Mouse (Mus musculus): ENCODE measurements around the gene Cacna1d. TPM values are rescaled to one million over a fixed set of nuclear protein-coding genes. Genes with fewer than 3 reads are reported as not detected.

Cacna1d gene
- polyA plus RNA-seq, 1 experiment from 2014 or later = 10.5 TPM

GRCm38 (mm10) chr14:30166036-30166435, 325.2 kb downstream of the Cacna1d start:
- Histone ChIP-seq H3K27ac (ENCODE audit: low read depth) (no peak overlapping the region), H3K9me3 (ENCODE audit: low read depth, low read length) (no peaks in the 10 kb centered on the region), H3K9ac (no peak overlapping the region), H3K4me1 (ENCODE audit: insufficient read depth) (no peaks in the 10 kb centered on the region), H3K27me3 (ENCODE audit: insufficient read depth, low read length) (no peaks in the 10 kb centered on the region), H3K36me3 (ENCODE audit: insufficient read depth) (0 out of 2 replicates have a peak, but pooled peaks cover 2% of the 10 kb centered on the region), H3K4me3 (ENCODE audit: low read depth, low read length) (no peak overlapping the region), H3K4me2 (no peak overlapping the region)
- no peak for ATAC-seq (ENCODE audit: insufficient read depth)
- WGBS = 94% methylated on average over 11 of the region's 11 CpGs
- TF ChIP-seq CTCF (IDR thresholded peaks at IDR 0.05; ENCODE audit: low read depth) = no peak
- no peak for DNase-seq

DNA sequence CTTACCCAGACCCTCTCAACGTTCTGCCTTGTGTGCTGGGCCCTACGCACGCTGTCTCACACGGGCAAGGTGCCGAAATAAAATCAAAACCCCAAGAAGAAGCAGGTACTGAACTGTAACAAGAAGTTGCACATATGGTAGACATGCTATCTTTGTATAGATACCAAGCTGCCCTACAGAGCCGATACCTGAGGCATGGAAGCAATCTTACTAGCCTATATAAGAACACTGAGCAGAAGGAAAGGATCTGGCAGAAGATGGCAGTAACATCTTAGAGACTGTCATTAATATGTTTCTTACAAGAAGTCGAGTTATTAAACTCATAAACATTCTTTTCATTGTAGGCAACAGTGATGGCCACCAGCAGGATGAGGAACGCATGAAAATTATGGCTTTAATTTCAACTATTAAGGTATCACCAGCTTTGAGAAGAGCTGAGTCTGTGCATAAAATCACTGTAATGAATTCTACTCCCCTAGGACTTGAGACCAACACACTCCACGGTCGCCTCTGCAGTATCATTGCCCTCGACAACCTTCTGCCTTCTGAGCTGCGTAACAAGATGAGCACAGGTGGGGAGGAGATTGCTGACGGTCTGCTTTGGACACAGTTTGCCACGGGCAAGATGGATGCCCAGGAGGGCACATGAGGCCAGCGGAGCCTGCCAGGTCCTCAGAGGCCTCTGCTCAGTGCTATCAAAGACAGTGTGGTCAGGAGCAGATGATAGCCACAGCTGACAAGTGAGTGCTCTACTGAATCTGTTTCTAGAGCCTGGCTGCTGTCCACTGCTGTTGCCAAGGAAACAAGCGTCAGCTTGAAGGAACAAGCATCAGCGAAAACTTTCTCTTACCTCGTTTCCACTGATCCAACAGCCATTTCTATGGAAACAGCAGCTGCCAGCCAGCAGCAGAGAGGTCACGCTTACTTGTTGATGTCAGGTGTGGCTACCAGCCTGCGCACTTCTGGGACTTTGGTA, 327.2 kb downstream of the Cacna1d start:
- Histone ChIP-seq H3K27ac (ENCODE audit: low read depth) (no peak overlapping the region), H3K4me3 (ENCODE audit: low read depth, low read length) (no peak overlapping the region), H3K9ac (no peak overlapping the region), H3K36me3 (ENCODE audit: insufficient read depth) (0 out of 2 replicates have a peak, but pooled peaks cover 2% of the 10 kb centered on the region), H3K27me3 (ENCODE audit: insufficient read depth, low read length) (no peaks in the 10 kb centered on the region), H3K9me3 (ENCODE audit: low read depth, low read length) (no peaks in the 10 kb centered on the region), H3K4me2 (no peak overlapping the region), H3K4me1 (ENCODE audit: insufficient read depth) (no peaks in the 10 kb centered on the region)
- ATAC-seq (ENCODE audit: insufficient read depth) (no peak), DNase-seq (peak; percentile 55)
- 70% methylated on average over 20 of the region's 20 CpGs for WGBS
- TF ChIP-seq CTCF (IDR thresholded peaks at IDR 0.05; ENCODE audit: low read depth) = no peak

- no peak for TF ChIP-seq CTCF (IDR thresholded peaks at IDR 0.05; ENCODE audit: low read depth)
- Histone ChIP-seq H3K9ac (no peak overlapping the region), H3K27ac (ENCODE audit: low read depth) (no peak overlapping the region), H3K4me1 (ENCODE audit: insufficient read depth) (no peaks in the 10 kb centered on the region), H3K4me3 (ENCODE audit: low read depth, low read length) (no peak overlapping the region), H3K4me2 (no peak overlapping the region), H3K27me3 (ENCODE audit: insufficient read depth, low read length) (no peaks in the 10 kb centered on the region), H3K36me3 (ENCODE audit: insufficient read depth) (no peaks in the 10 kb centered on the region), H3K9me3 (ENCODE audit: low read depth, low read length) (no peaks in the 10 kb centered on the region)
- WGBS = 49% methylated on average over 7 of the region's 7 CpGs
- ATAC-seq (ENCODE audit: insufficient read depth) (no peak), DNase-seq (no peak)
These were observed 343.5 kb downstream of the Cacna1d start for GRCm38 (mm10) chr14:30147774-30148173.

DNA sequence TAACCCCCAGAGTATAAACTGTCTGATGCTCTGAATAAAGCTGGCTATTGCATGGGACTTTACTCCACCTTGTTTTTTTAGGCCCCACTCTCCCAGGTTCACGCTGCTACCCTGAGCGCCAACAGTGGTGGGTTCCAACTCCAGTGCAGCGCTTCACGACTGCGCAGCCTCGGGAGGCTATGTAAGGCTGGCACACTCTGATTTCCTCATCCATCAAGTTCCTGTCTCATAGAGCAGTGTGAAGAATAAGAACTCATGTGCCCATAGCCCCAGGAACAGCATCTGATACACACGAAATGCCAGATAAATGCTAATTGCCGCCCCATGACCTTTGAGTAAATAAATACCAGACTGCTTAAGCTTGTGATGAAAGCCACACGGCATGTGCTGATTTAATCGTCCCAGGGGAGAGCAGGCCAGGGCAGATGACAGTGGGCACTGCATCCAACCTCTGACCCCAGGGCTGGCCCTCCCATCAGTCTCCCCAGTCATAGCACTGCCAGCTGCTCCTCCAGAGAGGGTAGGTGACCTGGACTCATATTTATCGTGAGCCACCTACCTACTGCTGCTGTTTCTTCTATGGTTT, 352.8 kb downstream of the Cacna1d start:
- DNase-seq (peak; percentile 8), ATAC-seq (ENCODE audit: insufficient read depth) (no peak)
- no peak for TF ChIP-seq CTCF (IDR thresholded peaks at IDR 0.05; ENCODE audit: low read depth)
- Histone ChIP-seq H3K36me3 (ENCODE audit: insufficient read depth) (no peaks in the 10 kb centered on the region), H3K4me3 (ENCODE audit: low read depth, low read length) (no peak overlapping the region), H3K27ac (ENCODE audit: low read depth) (no peak overlapping the region), H3K4me1 (ENCODE audit: insufficient read depth) (no peaks in the 10 kb centered on the region), H3K9ac (no peak overlapping the region), H3K9me3 (ENCODE audit: low read depth, low read length) (no peaks in the 10 kb centered on the region), H3K27me3 (ENCODE audit: insufficient read depth, low read length) (no peaks in the 10 kb centered on the region), H3K4me2 (no peak overlapping the region)
- WGBS = 39% methylated on average over 11 of the region's 11 CpGs

DNA sequence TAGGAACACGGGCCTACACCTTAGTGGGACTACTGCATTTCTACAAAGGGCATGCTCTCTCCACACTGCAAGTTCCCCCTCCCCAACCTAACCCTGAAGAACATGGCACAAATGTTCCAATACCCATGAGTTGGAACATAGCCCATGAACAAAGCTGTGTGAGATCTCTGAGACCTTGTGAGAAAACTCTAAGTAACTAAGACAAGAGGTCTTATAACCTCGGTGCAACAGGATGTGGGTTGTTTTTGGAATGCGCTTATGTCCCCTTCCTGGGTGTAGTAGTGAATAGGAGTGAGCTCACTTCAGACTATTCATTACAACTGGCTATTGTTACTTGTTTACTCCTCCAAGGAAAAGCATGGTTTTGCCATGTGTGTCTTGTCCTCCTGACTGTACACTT, 353.3 kb downstream of the Cacna1d start:
- Histone ChIP-seq H3K4me2 (no peak overlapping the region), H3K9ac (no peak overlapping the region), H3K27me3 (ENCODE audit: insufficient read depth, low read length) (no peaks in the 10 kb centered on the region), H3K27ac (ENCODE audit: low read depth) (no peak overlapping the region), H3K4me3 (ENCODE audit: low read depth, low read length) (no peak overlapping the region), H3K36me3 (ENCODE audit: insufficient read depth) (no peaks in the 10 kb centered on the region), H3K4me1 (ENCODE audit: insufficient read depth) (no peaks in the 10 kb centered on the region), H3K9me3 (ENCODE audit: low read depth, low read length) (no peaks in the 10 kb centered on the region)
- ATAC-seq (ENCODE audit: insufficient read depth) (no peak), DNase-seq (no peak)
- WGBS = 70% methylated on average over 3 of the region's 3 CpGs
- no peak for TF ChIP-seq CTCF (IDR thresholded peaks at IDR 0.05; ENCODE audit: low read depth)

GRCm38 (mm10) chr14:30136965-30137364, 354.3 kb downstream of the Cacna1d start:
- DNase-seq (peak; percentile 93), ATAC-seq (ENCODE audit: insufficient read depth) (peak; percentile 88)
- no peaks in the 10 kb centered on the region for H3K9me3 ChIP-seq (ENCODE audit: low read depth, low read length)
- no peaks in the 10 kb centered on the region for H3K36me3 ChIP-seq (ENCODE audit: insufficient read depth)
- no peaks in the 10 kb centered on the region for H3K27me3 ChIP-seq (ENCODE audit: insufficient read depth, low read length)
- H3K9ac ChIP-seq = no peak overlapping the region
- WGBS = 4% methylated on average over 8 of the region's 8 CpGs
- H3K4me2 ChIP-seq = no peak overlapping the region
- H3K4me3 ChIP-seq (ENCODE audit: low read depth, low read length) = no peak overlapping the region
- H3K27ac ChIP-seq (ENCODE audit: low read depth) = no peak overlapping the region
- TF ChIP-seq CTCF (IDR thresholded peaks at IDR 0.05; ENCODE audit: low read depth) = peak; percentile 99
- no peaks in the 10 kb centered on the region for H3K4me1 ChIP-seq (ENCODE audit: insufficient read depth)

DNA sequence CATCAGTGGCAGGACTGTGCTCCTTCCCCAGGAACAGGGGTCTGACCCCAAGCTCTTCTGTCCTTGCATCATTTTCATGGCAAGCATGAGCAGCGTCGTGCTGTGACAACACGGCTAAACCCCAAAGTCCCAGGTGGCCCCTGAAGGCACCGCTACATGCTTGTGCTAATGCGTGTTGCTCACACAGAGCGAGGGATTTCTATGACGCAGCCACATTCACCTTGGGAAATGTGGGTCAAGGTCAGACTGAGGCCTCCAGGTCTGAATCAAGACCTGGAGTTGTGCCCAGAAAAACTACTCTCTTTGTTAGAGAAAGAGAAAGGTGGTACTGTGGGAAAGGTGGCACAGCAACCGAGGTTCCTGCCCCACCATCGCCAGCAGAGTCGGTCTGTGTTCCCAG, 355.9 kb downstream of the Cacna1d start:
- Histone ChIP-seq H3K4me3 (ENCODE audit: low read depth, low read length) (no peak overlapping the region), H3K9me3 (ENCODE audit: low read depth, low read length) (no peaks in the 10 kb centered on the region), H3K9ac (no peak overlapping the region), H3K4me1 (ENCODE audit: insufficient read depth) (no peaks in the 10 kb centered on the region), H3K27ac (ENCODE audit: low read depth) (no peak overlapping the region), H3K27me3 (ENCODE audit: insufficient read depth, low read length) (no peaks in the 10 kb centered on the region), H3K36me3 (ENCODE audit: insufficient read depth) (no peaks in the 10 kb centered on the region), H3K4me2 (no peak overlapping the region)
- 80% methylated on average over 10 of the region's 10 CpGs for WGBS
- no peak for DNase-seq
- TF ChIP-seq CTCF (IDR thresholded peaks at IDR 0.05; ENCODE audit: low read depth) = no peak
- ATAC-seq (ENCODE audit: insufficient read depth) = no peak
